In the genomic region with DNA sequence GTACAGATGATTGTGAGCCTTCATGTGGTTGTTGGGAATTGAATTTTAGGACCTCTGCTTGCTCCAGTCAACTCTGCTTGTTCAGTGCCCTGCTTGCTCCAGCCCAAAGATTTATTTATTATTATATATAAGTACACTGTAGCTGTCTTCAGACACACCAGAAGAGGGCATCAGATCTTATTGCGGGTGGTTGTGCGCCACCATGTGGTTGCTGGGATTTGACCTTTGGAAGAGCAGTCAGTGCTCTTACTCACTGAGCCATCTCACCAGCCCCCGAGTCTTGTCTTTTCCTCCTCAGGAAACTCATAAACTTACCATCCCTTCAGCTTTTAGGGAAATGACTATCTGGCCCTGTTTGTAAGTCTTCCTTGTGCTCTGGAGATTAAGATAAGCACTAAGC, we compare ENCODE assay signal across 7 mouse cellular contexts. TPM values are rescaled to one million over a fixed set of nuclear protein-coding genes. Genes with fewer than 3 reads are reported as not detected.
A peak's percentile ranks its signal among the peaks of the same experiment; 100 is the strongest.
DNase-seq lines count a peak whose midpoint lies in the region; ATAC-seq and TF ChIP-seq lines count a peak whose summit lies in the region.
"Not testable (repeated sequence)": the region's sequence is repeated elsewhere in the genome, so short reads cannot be mapped to it uniquely, and the experiment has no call there.

No protein-coding gene starts in this region.

- TF ChIP-seq POLR2A in MEL (IDR thresholded peaks at IDR 0.05; ENCODE audit: control insufficient read depth in 1 of 2, insufficient read depth in 1 of 2, low read depth in 1 of 2, low read length in 2 of 2, poor library complexity in 1 of 2); cerebellum, adult 2 months (IDR thresholded peaks at IDR 0.05; ENCODE audit: borderline replicate concordance, insufficient read depth, low read length): not testable (repeated sequence)

- H3K9ac ChIP-seq in MEL (ENCODE audit: control insufficient read depth, low read depth, low read length, poor library complexity, severe bottlenecking); liver, embryonic 14.5 days (replicated peaks); stomach, postnatal 0 days (ENCODE audit: low read length): not testable (repeated sequence)

- 50% methylated on average over 3 of the region's 3 CpGs for WGBS in cerebellum, adult 2 months
- WGBS in liver, embryonic 14.5 days (ENCODE audit: insufficient replicate concordance) = 26% methylated on average over 3 of the region's 3 CpGs
- 40% methylated on average over 3 of the region's 3 CpGs for WGBS in stomach, postnatal 0 days

- H3K27ac ChIP-seq in MEL (ENCODE audit: control insufficient read depth, low read depth, low read length); cerebellum, adult 2 months (ENCODE audit: insufficient read depth, low read length); liver, embryonic 14.5 days; stomach, postnatal 0 days (replicated peaks): not testable (repeated sequence)

- H3K27me3 ChIP-seq in MEL (ENCODE audit: control insufficient read depth in 1 of 2, insufficient read depth in 2 of 2, low read length in 2 of 2); cerebellum, adult 2 months (ENCODE audit: control insufficient read depth, insufficient read depth, low read length); liver, embryonic 14.5 days (ENCODE audit: control insufficient read depth, insufficient read depth, low read length); stomach, postnatal 0 days (ENCODE audit: control insufficient read depth, insufficient read depth, low read length): not testable (repeated sequence)

- DNase-seq in 3T3-L1 (ENCODE audit: low read depth, low spot score) = peak; percentile 47
- not testable (repeated sequence) for DNase-seq in MEL (ENCODE audit: low read depth, low spot score); cerebellum, adult 2 months; liver, embryonic 14.5 days (ENCODE audit: low read depth in 3 of 3, low spot score in 3 of 3); stomach, postnatal 0 days (ENCODE audit: low spot score)
- peak; percentile 72 for DNase-seq in heart, adult 11 months
- DNase-seq in kidney, adult 9 months = peak; percentile 27

- TF ChIP-seq CTCF in MEL (IDR thresholded peaks at IDR 0.05 in 2 of 3, conservative IDR thresholded peaks at IDR 0.05 in 1 of 3; ENCODE audit: control insufficient read depth in 1 of 3, insufficient read depth in 1 of 3, low read depth in 2 of 3, low read length in 3 of 3, poor library complexity in 1 of 3, severe bottlenecking in 1 of 3) = peak in 2 of 3 experiments; percentile 20 to 41; a peak in 4 of 6 replicates
- TF ChIP-seq CTCF in cerebellum, adult 2 months (IDR thresholded peaks at IDR 0.05; ENCODE audit: borderline replicate concordance, insufficient read depth, low read depth, low read length) = peak; percentile 19; the same call in 1 of the 2 replicates
- TF ChIP-seq CTCF in liver, embryonic 14.5 days (IDR thresholded peaks at IDR 0.05; ENCODE audit: low read depth) = peak; percentile 50
- TF ChIP-seq CTCF in stomach, postnatal 0 days (IDR thresholded peaks at IDR 0.05; ENCODE audit: low read depth) = peak; percentile 59

- not testable (repeated sequence) for H3K9me3 ChIP-seq in MEL (replicated peaks; ENCODE audit: insufficient read depth, low read length); liver, embryonic 14.5 days (ENCODE audit: control insufficient read depth, low read length); stomach, postnatal 0 days (ENCODE audit: control insufficient read depth, low read length)

- H3K4me3 ChIP-seq in MEL (ENCODE audit: control insufficient read depth in 1 of 2, insufficient read depth in 1 of 2, low read depth in 2 of 2, low read length in 2 of 2); cerebellum, adult 2 months (replicated peaks; ENCODE audit: insufficient read depth, low read depth, low read length); liver, embryonic 14.5 days (ENCODE audit: insufficient read depth in 1 of 2, low read depth in 2 of 2, low read length in 2 of 2); stomach, postnatal 0 days (ENCODE audit: low read depth, low read length): not testable (repeated sequence)

- H3K36me3 ChIP-seq in MEL (ENCODE audit: control insufficient read depth in 1 of 2, insufficient read depth in 2 of 2, low read length in 2 of 2); liver, embryonic 14.5 days (replicated peaks; ENCODE audit: control insufficient read depth, insufficient read depth, low read depth); stomach, postnatal 0 days (ENCODE audit: control insufficient read depth, insufficient read depth, low read length): not testable (repeated sequence)

- H3K4me1 ChIP-seq in MEL (ENCODE audit: control insufficient read depth in 1 of 2, insufficient read depth in 2 of 2, low read length in 2 of 2); cerebellum, adult 2 months (ENCODE audit: control insufficient read depth, insufficient read depth, low read length); liver, embryonic 14.5 days (replicated peaks; ENCODE audit: control insufficient read depth in 2 of 2, insufficient read depth in 2 of 2, low read length in 1 of 2); stomach, postnatal 0 days (replicated peaks; ENCODE audit: control insufficient read depth, insufficient read depth): not testable (repeated sequence)

- not testable (repeated sequence) for TF ChIP-seq EP300 in MEL (IDR thresholded peaks at IDR 0.05; ENCODE audit: low read depth in 1 of 2, low read length in 2 of 2); liver, embryonic 14.5 days (IDR thresholded peaks at IDR 0.05; ENCODE audit: low read depth); stomach, postnatal 0 days (optimal IDR thresholded peaks at IDR 0.05)

- H3K4me2 ChIP-seq in liver, embryonic 14.5 days (ENCODE audit: low read depth); stomach, postnatal 0 days (replicated peaks; ENCODE audit: low read depth): not testable (repeated sequence)

- TF ChIP-seq RAD21 in MEL (IDR thresholded peaks at IDR 0.05; ENCODE audit: low read depth, low read length) = not testable (repeated sequence)

- not testable (repeated sequence) for H3K79me2 ChIP-seq in MEL (ENCODE audit: control insufficient read depth, insufficient read depth, low read length, poor library complexity)

- ATAC-seq in liver, embryonic 14.5 days (ENCODE audit: insufficient read depth); stomach, postnatal 0 days (ENCODE audit: low FRiP score, low TSS enrichment): not testable (repeated sequence)

RNA-seq across cellular contexts. Expression of a gene that starts 40.2 kb away (rescaled TPM):
- 25.9 and 29.5 TPM in 2 replicates for total RNA-seq in MEL (2012; rRNA removed)
- 10 to 100 TPM; 32.5 to 42.0 TPM for polyA plus RNA-seq in MEL (2012; ENCODE audit: insufficient read depth in 1 of 2, insufficient read length in 2 of 2, low read depth in 1 of 2, low replicate concordance in 2 of 2, missing spikeins in 1 of 2)
- 46.4 and 47.9 TPM in 2 replicates for polyA plus RNA-seq in cerebellum, adult 2 months (2012; rRNA removed)
- polyA plus RNA-seq in liver, embryonic 14.5 days (2012; rRNA removed) = 8.0 and 10.7 TPM in 2 replicates
- polyA plus RNA-seq in liver, embryonic 14.5 days (2014; fragmentation: Nextera tagmentation; extraction: Ambion mirVana) = 3.3 TPM in 2 replicates
- 7.3 and 8.0 TPM in 2 replicates for polyA plus RNA-seq in stomach, postnatal 0 days (2015; fragmentation: Nextera tagmentation; extraction: Ambion mirVana)
